Mouse (Mus musculus): Measurements from ENCODE around the gene Atp8b5. TPM values are rescaled to one million over a fixed set of nuclear protein-coding genes. Genes with fewer than 3 reads are reported as not detected.

The Atp8b5 gene
- total RNA-seq, 2 experiments from 2014 or later: 0.12 to 0.23 TPM

DNA sequence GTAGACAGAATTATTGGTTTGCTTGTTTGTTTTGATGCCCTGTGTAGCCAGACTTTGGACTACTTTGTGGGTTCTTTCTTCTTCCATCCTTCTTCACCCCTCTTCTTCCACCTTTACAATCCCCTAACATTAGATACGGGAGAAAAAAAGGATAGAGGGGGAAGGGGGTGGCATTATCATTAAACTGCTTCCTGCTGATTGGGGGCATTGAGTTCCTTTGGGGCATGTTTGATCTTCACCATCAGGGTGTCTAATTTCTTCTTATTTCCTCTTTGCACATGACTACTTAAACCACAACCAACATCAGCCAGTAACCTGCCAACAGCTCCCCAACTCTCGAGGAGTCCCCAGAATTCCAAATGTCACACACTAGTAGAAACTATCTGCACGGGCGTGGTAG lies 54.6 kb downstream of the Atp8b5 start:
- DNase-seq (ENCODE audit: extremely low spot score in 1 of 2, low spot score in 1 of 2): no peak

DNA sequence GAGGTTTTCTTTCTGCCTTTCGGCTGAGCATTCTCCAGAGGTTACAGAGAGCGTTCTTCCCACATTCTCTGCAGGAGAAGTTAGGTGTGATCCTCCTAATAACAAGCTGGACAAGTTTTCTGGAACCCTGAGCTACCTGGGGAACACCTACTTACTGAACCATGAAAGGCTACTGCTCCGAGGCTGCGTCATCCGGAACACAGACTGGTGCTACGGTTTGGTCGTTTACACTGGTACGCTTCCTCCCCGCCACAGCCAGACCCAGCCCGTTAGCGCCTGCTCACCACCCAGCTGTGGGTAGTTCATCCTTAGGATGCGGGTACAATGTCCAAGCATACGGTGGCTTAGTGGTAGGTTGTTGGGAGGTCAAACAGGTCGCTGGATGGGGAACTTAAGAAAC lies 55.4 kb downstream of the Atp8b5 start:
- no peak for DNase-seq (ENCODE audit: extremely low spot score in 1 of 2, low spot score in 1 of 2)

DNA sequence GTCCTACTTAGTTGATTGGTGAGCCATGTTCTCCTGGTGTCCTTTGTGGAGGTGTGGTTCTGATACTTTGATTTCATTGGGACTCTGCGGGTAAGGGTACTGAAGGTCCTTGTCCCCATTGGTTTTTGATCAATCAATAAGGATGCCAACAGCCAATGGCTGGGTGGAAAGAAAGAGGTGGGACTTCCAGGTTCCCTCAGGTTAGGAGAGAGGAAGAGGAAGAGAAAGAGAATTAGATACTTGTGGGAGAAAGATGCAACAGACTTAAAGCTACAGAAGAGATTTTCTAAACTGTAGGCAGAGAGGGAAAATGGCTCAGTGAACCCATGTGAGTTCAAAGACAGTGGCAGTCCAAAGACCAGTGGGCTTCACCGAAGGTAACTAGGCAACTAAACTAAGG lies 60.2 kb downstream of the Atp8b5 start:
- no peak for DNase-seq (ENCODE audit: extremely low spot score in 1 of 2, low spot score in 1 of 2)

DNA sequence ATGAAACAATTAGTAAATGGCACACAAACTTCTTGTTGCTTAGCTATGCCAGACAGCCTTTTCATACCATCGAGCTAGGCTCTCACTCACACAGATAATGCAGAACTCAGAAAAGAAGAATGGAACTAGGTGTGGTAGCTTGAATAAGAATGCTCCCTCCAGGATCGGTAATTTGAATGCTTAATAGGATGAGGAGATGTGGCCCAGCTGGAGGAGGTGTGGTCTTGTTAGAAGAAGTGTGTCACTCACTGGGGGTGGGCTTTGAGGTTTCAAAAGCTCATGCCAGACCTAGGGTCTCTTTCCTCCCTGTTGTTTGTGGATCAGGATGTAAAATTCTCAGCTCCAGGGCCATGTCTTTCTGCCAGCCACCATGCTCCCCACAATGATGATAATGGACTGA lies 67.8 kb downstream of the Atp8b5 start:
- DNase-seq (ENCODE audit: extremely low spot score in 1 of 2, low spot score in 1 of 2): no peak

DNA sequence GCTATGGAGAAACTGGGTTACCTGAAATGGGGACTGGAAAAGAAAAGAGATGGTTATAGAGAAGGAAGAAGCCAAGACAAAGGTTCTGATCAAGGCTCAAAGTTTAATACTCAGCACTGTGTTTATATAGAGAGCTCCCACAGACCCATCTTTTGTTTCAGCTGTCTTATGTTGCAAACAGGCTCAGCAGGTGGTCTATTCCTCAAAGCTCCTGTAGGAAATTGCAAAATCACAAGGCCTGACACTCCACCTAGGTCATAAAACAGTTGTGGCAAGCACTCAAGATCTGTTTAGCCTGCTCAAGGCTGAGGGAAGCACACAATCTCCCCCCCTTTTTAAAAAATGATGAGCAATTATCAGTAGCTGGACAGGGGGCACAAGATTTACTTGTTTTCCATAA lies 69.2 kb downstream of the Atp8b5 start:
- no peak for DNase-seq (ENCODE audit: extremely low spot score in 1 of 2, low spot score in 1 of 2)

DNA sequence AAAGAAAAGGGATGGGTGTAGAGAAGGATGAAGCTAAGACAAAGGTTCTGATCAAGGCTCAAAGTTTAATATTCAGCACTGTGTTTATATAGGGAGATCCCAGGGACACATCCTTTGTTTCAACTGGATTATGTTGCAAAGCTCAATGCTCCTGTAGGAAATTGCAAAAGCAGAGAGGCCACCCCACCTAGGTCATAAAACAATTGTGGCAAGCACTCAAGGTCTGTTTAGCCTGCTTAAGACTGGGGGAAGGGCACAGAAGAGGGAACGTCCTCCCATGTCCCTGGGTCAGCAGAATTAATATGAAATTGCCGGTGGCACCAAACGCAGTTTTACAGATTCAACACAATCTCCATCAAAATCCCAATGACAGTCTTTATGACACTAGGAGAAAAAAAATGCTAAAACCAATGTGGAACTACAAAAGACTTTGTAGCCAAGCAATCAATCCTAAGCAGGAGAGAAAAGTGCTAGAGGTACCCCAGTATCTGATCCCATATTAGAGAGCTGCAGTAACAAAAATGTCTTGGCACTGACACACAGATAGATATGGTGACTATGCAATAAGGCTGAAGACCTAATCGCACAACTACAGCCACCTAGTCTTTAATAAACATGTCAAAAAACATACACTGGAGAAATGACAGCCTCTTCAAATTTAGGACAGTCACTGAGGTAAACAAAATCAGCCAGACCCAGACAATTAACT lies 73.3 kb downstream of the Atp8b5 start:
- DNase-seq (ENCODE audit: extremely low spot score in 1 of 2, low spot score in 1 of 2): no peak

DNA sequence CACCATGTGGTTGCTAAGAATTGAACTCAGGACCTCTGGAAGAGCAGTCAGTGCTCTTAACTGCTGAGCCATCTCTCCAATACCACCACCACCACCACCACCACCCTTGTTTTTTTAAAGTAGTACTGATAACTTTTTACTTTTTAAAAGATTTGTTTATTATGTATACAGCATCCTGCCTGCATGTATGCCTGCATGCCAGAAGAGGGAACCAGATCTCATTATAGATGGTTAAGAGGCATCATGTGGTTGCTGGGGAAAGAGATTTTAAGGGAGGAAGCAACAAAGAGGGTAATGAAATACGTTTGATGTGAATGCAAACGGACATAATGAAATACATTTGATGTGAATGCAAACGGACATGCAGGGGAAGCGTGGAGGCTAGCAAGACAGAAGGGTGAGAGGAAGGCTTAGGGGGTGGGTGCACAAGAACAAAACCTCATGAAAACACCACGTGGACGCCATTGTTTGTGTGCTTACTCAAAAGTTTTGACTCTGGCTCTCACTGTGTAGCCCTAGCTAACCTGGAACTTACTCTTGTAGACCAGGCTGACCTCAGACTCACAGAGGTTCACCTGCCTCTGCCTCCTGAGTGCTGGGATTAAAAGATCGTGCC lies 74.4 kb downstream of the Atp8b5 start:
- no peak for DNase-seq (ENCODE audit: extremely low spot score in 1 of 2, low spot score in 1 of 2)

DNA sequence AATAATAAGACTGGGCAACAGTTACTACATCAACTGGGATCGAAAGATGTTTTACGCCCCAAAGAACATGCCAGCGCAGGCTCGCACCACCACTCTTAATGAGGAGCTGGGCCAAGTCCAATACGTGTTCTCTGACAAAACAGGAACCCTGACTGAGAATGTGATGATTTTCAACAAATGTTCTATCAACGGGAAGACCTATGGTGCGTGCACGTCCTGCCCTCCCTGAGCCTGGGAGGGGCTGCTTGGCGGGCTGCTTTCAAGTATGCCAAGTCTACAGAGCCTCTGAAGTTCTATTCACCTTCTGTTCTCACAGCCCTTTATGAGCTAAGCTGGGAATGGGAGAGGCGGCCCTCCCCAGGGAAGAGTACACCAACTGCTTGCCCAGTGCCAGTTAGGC lies 75.5 kb downstream of the Atp8b5 start:
- no peak for DNase-seq (ENCODE audit: extremely low spot score in 1 of 2, low spot score in 1 of 2)

DNA sequence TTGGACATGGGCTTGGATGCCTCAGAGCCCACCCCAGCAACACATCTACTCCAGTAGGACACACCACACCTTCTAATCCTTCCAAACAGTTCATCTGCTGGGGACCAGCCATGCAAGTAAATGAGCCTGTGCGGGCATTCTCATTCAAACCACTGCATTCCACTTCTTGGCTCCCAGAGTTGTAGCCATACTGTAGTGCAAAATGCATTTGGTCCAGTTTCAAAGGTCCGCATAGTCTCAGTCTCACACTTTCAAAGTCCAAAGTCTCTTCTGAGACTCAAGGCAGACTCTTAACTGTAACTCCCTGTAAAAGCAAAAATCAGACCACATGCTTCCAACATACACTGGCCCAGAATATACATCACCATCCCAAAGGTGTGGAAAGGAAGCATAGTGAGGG lies 78.0 kb downstream of the Atp8b5 start:
- DNase-seq (ENCODE audit: extremely low spot score in 1 of 2, low spot score in 1 of 2): no peak

DNA sequence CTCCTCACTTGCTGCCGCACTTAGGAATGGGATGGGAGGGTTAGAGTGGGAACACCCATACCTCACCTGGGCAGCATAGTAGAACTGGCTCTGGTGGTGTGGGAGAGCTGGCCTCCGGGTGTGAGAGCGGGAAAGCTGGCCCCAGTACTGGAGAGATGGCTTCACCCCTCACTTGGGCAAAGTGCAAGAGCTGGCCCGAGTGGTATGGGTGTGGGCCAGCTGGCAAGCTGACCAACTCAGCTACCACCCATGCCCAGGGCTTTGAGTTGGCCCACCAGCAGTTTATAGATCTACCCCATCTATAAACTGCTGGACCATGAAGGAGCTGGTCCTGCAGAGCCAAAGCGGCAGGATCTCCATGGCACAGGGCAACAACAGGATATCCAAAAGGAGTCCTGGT lies 82.2 kb downstream of the Atp8b5 start:
- no peak for DNase-seq (ENCODE audit: extremely low spot score in 1 of 2, low spot score in 1 of 2)

DNA sequence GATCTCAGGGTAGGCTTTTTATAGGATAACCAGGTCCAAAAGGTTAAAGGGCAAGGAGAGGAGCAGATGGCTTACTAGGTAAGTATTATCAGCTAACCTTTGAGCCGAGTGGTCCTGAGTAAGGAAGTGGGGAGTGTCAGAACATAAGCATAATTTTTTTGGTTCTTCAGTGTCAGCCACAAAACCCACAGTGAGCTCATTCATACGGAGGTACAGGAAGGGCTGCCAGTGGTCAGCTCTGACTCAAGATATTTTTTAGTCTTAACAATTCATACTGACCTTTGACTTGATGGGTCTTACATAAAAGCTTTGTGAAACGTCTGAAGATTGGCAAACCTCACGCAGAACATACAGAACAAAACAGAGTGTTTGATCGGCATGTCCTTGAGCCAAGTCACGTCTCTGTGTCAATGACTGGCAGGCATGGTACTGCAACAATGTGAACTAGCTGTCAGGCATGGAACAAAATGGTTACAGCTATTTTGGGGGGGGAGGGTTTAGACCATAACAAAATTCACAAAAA lies 83.1 kb downstream of the Atp8b5 start:
- no peak for DNase-seq (ENCODE audit: extremely low spot score in 1 of 2, low spot score in 1 of 2)

DNA sequence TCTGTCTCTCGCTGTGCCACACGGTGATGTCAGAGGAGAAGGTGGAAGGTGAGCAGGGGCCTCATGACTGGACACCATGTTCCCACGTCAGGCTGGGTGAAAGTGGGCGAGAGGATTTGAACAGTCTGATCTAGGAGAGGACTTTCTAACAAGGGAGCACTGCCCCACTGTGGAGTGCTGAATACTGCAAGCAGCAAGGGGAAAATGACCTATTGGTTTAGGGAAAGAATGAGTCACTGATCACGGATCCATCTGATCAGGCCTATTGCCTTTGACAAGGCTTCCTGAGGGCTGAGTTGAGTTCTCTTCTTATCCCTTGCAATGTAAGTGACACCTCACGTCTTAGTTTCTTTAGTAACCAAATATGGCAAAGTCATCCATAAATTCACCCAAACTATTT lies 86.7 kb downstream of the Atp8b5 start:
- DNase-seq (ENCODE audit: extremely low spot score in 1 of 2, low spot score in 1 of 2): no peak

DNA sequence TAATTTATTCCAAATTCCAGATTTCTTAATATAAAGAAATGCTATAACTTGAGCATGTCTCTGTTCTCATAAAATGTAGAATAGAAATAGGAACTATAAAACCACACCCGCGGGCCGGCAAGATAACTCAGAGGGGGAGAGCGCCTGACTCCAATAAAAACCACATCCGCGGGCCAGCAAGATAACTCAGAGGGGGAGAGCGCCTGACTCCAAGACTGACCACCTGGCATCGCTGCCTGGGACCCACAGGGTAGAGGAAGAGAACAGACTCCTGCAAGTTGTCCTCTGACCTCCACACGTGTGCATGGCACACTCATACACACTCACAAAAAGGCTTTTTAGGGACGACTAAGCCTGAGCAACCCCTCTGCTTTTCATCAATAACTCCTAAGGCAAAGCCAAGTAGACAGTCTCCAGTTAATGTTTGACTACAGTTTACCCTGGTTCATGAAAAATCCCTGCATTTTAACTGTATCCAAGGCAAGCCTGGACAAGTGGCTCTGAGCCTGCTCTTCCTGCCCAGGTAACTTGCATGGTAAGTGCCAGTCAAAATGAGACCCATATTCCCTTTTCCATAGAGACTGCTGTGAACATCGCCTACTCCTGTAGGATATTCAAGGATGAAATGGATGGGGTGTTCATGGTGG lies 98.1 kb downstream of the Atp8b5 start:
- no peak for DNase-seq (ENCODE audit: extremely low spot score in 1 of 2, low spot score in 1 of 2)

DNA sequence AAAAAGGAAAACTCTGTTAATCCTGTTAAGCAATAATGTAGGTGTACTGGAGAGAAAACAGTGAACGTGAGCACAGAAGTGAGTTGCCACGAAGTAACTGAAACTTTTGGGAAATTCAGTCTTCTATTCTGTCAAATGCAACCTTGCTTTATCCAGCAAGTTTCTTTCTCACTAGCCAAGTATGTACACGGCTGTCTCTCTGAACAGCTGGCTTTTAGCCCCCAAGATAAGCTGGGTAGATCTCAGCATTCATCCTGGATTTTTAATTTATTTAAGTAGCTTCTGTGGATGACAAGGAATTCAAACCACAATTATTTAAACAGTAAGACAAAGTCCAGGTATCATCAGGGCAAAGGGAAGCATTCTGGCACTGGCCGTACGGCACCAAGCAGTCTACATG lies 100.3 kb downstream of the Atp8b5 start:
- no peak for DNase-seq (ENCODE audit: extremely low spot score in 1 of 2, low spot score in 1 of 2)

DNA sequence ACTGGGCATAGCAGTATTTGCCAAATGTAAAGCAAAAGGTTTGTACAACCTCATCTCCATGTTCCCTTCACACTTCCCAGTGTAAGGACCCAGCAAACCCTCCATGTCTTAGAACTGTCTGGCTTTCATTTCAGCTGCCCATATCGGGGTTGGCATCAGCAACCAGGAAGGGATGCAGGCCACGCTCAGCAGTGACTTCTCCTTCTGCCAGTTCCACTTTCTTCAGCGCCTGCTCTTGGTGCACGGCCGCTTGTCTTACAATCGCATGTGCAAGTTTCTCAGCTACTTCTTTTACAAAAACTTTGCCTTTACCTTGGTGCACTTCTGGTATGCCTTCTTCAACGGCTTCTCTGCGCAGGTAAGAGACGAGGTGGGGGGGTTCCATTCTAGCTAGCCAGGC lies 100.8 kb downstream of the Atp8b5 start:
- no peak for DNase-seq (ENCODE audit: extremely low spot score in 1 of 2, low spot score in 1 of 2)

DNA sequence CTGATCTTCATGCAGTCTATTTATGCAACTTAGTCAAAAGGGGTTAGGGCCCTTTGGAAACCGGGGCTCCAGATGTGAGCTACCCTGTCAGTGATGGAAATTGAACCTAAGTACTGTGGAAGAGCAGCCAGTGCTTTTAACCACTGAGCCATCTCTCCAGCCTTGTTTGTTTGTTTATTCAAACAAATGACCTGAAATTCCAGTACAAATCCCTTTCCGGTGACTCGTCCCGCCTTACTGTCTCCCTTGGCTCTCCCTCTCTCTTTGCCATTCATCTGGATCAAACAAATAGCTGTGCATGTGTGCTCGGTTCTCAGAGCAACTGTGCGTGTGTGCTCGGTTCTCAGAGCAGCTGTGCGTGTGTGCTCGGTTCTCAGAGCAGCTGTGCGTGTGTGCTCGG lies 104.4 kb downstream of the Atp8b5 start:
- DNase-seq (ENCODE audit: extremely low spot score in 1 of 2, low spot score in 1 of 2): no peak

DNA sequence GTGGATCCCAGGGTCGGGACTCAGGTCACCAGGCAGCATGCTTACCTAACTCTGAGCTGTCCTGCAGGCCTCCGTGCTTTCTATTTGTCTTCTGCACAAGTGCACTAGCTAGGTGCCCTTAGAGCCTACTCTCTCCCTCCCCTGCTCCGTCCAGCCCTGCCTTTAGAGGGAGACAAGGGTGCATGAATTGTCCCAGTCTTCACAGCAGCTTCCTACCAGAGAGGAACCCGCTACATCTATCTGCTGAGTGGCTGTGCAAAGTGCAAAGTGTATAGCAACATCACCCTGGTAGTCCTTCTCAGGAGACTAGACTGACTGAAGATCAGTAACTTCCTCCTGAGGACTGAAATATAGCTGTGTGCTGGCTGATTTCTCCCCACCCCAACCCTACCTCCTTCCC lies 105.2 kb downstream of the Atp8b5 start:
- no peak for DNase-seq (ENCODE audit: extremely low spot score in 1 of 2, low spot score in 1 of 2)

DNA sequence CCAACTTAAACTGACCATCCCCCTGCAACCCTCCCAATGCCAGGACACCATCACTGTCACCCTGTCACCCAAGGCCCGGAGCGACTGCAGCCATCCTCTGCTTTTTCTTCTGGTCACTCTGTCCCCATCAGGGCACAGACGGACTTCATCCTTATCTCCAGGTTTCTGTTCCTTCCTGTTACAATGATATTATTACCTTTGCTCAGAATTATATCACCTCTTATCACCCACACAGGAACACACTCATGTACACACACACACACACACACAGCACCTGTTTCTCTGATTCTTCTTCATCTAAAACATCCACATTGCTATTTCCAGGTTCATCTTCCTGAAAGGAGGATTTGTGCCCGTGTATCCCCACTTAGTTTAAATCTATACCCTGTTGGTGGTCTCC lies 107.3 kb downstream of the Atp8b5 start:
- no peak for DNase-seq (ENCODE audit: extremely low spot score in 1 of 2, low spot score in 1 of 2)

DNA sequence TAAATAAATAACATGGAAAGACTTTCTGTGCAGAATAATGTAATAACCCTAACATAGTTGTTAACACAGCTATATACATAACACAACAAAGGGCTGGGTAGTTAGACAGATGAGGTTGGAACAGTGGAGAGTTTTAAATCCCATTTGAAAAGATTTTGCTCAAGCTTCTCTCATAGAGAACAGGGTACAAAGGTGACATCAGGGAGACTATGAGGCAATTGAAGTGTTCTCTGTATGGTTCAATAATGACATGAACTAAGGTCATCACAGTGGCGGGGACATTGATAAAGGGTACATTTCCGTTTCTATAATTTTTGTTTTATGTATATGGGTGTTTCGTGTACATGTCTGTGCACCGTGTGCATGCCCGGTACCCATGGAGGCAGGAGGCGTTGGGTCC lies 112.6 kb downstream of the Atp8b5 start:
- DNase-seq (ENCODE audit: extremely low spot score in 1 of 2, low spot score in 1 of 2): no peak

DNA sequence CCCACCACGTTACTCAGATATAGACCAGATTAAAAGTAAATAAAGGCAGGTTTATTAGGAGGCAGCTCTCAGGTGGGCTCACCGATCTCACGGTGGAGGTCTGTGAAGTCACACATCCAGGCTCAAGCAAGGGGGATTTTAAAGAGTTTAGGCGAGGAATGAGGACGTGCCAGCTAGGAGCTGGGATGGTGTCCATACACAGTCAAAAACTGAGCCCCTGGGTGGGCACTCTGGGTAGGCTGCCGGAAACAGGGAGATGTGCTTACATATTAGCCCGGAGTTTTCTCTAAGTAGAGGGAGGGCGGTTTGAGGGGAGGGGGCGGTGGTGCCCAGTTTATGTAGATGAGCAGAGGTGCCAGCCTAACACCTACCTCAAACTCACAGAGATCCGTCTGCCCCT lies 114.0 kb downstream of the Atp8b5 start:
- no peak for DNase-seq (ENCODE audit: extremely low spot score in 1 of 2, low spot score in 1 of 2)

DNA sequence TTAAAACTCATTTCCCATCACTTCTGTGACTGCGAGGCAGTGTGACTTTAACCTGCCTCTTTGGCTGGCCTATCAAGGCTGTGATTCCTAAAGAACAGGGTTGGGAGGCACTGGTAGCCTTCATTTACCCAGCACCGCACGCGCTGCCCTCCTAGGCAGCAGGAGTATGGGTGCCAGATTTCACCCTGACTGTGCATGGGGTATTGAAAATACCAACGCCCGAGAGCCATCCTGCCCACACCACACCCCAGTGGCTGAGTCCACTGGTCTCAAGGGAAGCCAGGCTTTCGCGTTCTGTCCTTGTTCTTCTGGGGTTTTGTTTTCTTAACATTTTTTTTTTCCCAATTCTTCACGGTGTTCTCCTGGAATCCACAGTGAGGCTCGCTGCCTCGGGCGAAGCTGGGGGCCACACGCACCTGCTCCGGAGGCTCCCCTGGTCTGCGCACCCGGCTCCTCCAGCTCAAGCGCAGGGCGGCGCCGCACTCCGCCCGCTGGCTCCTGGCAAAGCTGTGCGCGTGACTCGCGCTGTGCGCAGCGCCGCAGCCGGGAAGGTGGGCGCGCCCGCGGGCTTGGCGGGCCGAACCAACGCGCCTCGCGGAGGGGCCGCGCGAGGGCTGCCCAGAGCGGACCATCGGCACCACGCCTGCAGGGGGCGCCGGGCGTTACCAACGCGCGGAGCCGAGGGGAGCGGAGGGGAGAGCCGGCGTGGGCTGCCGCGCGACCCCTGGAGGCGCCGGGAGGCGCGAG lies 114.6 kb downstream of the Atp8b5 start, which contains the start of gene Rusc2:
TSS of gene Rusc2 (plus strand) at position 572 of the 747 bp plus-strand sequence.
- peak; percentile 91 to 96 for DNase-seq (ENCODE audit: extremely low spot score in 1 of 2, low spot score in 1 of 2)
